Mouse (Mus musculus) MEL-GATA-1-ER (cell line): ENCODE measurements at regions not wholly inside any gene's neighbourhood (a gene's known extent, or its start where the extent isn't known, plus 50 kb on each side); places are given as distances from the start of the nearest gene placed in this dataset.
A peak's percentile ranks its signal among the peaks of the same experiment; 100 is the strongest.

Source experiments
- DNase-seq: peaks from one replicate; pipeline ENCODE4 v3.0.0-alpha.2; 2012; ENCODE audit warnings: low read depth; ENCODE audit errors: extremely low read depth

GRCm38 (mm10) chr14:101382838-101383237 lies 182.7 kb upstream of the Prr30 start:
- DNase-seq: no peak

GRCm38 (mm10) chr14:101381943-101382342 lies 181.8 kb upstream of the Prr30 start:
- DNase-seq: no peak

GRCm38 (mm10) chr14:101379663-101380006 lies 179.5 kb upstream of the Prr30 start:
- DNase-seq: no peak

- peak; percentile 16 for DNase-seq
Observed at GRCm38 (mm10) chr14:101378965-101379662, 179.0 kb upstream of the Prr30 start.

GRCm38 (mm10) chr14:101378545-101378944 lies 178.4 kb upstream of the Prr30 start:
- no peak for DNase-seq

GRCm38 (mm10) chr14:101376690-101377089 lies 176.6 kb upstream of the Prr30 start:
- no peak for DNase-seq

GRCm38 (mm10) chr14:101375833-101376232 lies 175.7 kb upstream of the Prr30 start:
- no peak for DNase-seq

- no peak for DNase-seq
Observed at GRCm38 (mm10) chr14:101373864-101374263, 173.7 kb upstream of the Prr30 start.

- no peak for DNase-seq
Observed at GRCm38 (mm10) chr14:101359860-101360259, 159.7 kb upstream of the Prr30 start.

GRCm38 (mm10) chr14:101353009-101353378 lies 152.9 kb upstream of the Prr30 start:
- no peak for DNase-seq

GRCm38 (mm10) chr14:101352046-101353008 lies 152.2 kb upstream of the Prr30 start:
- no peak for DNase-seq

- DNase-seq: no peak
Observed at GRCm38 (mm10) chr14:101340331-101340730, 140.2 kb upstream of the Prr30 start.

- peak; percentile 0 for DNase-seq
Observed at GRCm38 (mm10) chr14:101332015-101332414, 131.9 kb upstream of the Prr30 start.

- DNase-seq: no peak
Observed at GRCm38 (mm10) chr14:101327421-101327820, 127.3 kb upstream of the Prr30 start.

GRCm38 (mm10) chr14:101326477-101326941 lies 126.4 kb upstream of the Prr30 start:
- no peak for DNase-seq

- no peak for DNase-seq
Observed at GRCm38 (mm10) chr14:101323361-101323760, 123.2 kb upstream of the Prr30 start.

- DNase-seq: no peak
Observed at GRCm38 (mm10) chr14:101307920-101308319, 107.8 kb upstream of the Prr30 start.

- no peak for DNase-seq
Observed at GRCm38 (mm10) chr14:101304487-101305032, 104.4 kb upstream of the Prr30 start.

- DNase-seq: no peak
Observed at GRCm38 (mm10) chr14:101297841-101298240, 97.7 kb upstream of the Prr30 start.

GRCm38 (mm10) chr14:101294693-101295092 lies 94.6 kb upstream of the Prr30 start:
- DNase-seq: peak; percentile 24

GRCm38 (mm10) chr14:101287755-101288154 lies 87.6 kb upstream of the Prr30 start:
- no peak for DNase-seq
